Mouse (Mus musculus) inflammation-experienced regulatory T-cells, adult 16 weeks (primary cell): ENCODE results near the gene Tmem216. TPM values are rescaled to one million over a fixed set of nuclear protein-coding genes. Genes with fewer than 3 reads are reported as not detected.

ENCODE experiments used
- polyA plus RNA-seq: library from polyadenylated mRNA; unstranded; fragments of 100-300 nt; shearing (Covaris generic); gene quantifications from one replicate; pipeline ENCODE4 v1.2.1, GENCODE M21; 2017

Gene Tmem216
- 12.7 TPM for polyA plus RNA-seq

GRCm38 (mm10) chr19:10555624-10556510, at the start of gene Tmem216:
Gene Tmem216, minus strand, starts transcription at chr19:10556238.

GRCm38 (mm10) chr19:10605293-10605900, 49.4 kb upstream of the Tmem216 start, which contains the start of the genes Ddb1 and Tkfc:
Gene Ddb1, plus strand, starts transcription at chr19:10605327.
Gene Tkfc, minus strand, starts transcription at chr19:10605654.

GRCm38 (mm10) chr19:10576690-10577561, 20.9 kb upstream of the Tmem216 start, which contains the start of the genes Cyb561a3 and Tmem138:
Gene Cyb561a3, plus strand, starts transcription at chr19:10577172.
Gene Tmem138, minus strand, starts transcription at chr19:10577362.

GRCm38 (mm10) chr19:10525910-10526309, 30.1 kb downstream of the Tmem216 start, which contains the start of gene Sdhaf2:
Gene Sdhaf2, minus strand, starts transcription at chr19:10526142.

GRCm38 (mm10) chr19:10525106-10525901, 30.7 kb downstream of the Tmem216 start, which contains the start of gene Cpsf7:
Gene Cpsf7, plus strand, starts transcription at chr19:10525266.

Other genes with a start within 250 kb of the Tmem216 start
- 0.13 TPM for gene Syt7, start 167.1 kb downstream of the Tmem216 start, polyA plus RNA-seq
- gene Lrrc10b, start 98.8 kb downstream of the Tmem216 start, polyA plus RNA-seq: not detected
- gene Ppp1r32, start 73.3 kb downstream of the Tmem216 start, polyA plus RNA-seq: 0.35 TPM
- gene Cpsf7, start 31.0 kb downstream of the Tmem216 start, polyA plus RNA-seq: 33.6 TPM
- gene Sdhaf2, start 30.1 kb downstream of the Tmem216 start, polyA plus RNA-seq: 94.9 TPM
- 53.0 TPM for gene Cyb561a3, start 20.9 kb upstream of the Tmem216 start, polyA plus RNA-seq
- 22.4 TPM for gene Tmem138, start 21.1 kb upstream of the Tmem216 start, polyA plus RNA-seq
- gene Ddb1, start 49.1 kb upstream of the Tmem216 start, polyA plus RNA-seq: 208 TPM
- 9.0 TPM for gene Tkfc, start 49.4 kb upstream of the Tmem216 start, polyA plus RNA-seq
- gene Vwce, start 78.0 kb upstream of the Tmem216 start, polyA plus RNA-seq: not detected
- gene Pga5, start 121.8 kb upstream of the Tmem216 start, polyA plus RNA-seq: not detected
- 26.3 TPM for gene Vps37c, start 132.5 kb upstream of the Tmem216 start, polyA plus RNA-seq
- gene Cd5, start 182.8 kb upstream of the Tmem216 start, polyA plus RNA-seq: 569 TPM